Mouse (Mus musculus): ENCODE data around the gene Trp53i11. TPM values are rescaled to one million over a fixed set of nuclear protein-coding genes. Genes with fewer than 3 reads are reported as not detected.

The Trp53i11 gene
- polyA plus RNA-seq, 1 experiment = 54.5 TPM

DNA sequence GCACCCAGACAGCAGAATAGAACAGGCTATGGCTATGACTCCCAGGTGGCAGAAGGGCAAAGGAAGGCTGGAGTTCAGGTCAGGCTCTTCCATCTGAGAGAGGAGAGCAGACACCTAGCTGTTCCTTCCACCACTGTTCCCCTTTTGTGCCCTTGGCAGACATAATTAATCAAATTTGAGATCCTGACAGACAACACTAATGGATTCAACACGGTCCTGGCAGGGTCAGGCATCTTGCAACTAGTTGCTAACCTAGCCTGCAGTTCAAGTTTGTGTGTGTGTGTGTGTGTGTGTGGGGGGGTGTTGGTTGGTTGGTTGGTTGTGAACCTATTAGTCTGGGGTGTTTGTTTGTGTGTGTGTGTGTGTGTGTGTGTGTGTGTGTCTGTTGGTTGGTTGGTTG, 15.4 kb downstream of the Trp53i11 start:
- H3K27ac ChIP-seq (ENCODE audit: insufficient read depth, low read length) = no peak overlapping the region
- no peak for TF ChIP-seq CTCF (IDR thresholded peaks at IDR 0.05; ENCODE audit: borderline replicate concordance, insufficient read depth, low read depth, low read length)
- no peak for TF ChIP-seq POLR2A (IDR thresholded peaks at IDR 0.05; ENCODE audit: borderline replicate concordance, insufficient read depth, low read length)
- peaks cover 18% of the 10 kb centered on the region for H3K4me1 ChIP-seq (ENCODE audit: control insufficient read depth, insufficient read depth, low read length)
- WGBS = 90% methylated on average over 1 of the region's 1 CpGs
- DNase-seq = no peak
- no peak overlapping the region for H3K4me3 ChIP-seq (replicated peaks; ENCODE audit: insufficient read depth, low read depth, low read length)
- H3K27me3 ChIP-seq (ENCODE audit: control insufficient read depth, insufficient read depth, low read length) = no peaks in the 10 kb centered on the region

DNA sequence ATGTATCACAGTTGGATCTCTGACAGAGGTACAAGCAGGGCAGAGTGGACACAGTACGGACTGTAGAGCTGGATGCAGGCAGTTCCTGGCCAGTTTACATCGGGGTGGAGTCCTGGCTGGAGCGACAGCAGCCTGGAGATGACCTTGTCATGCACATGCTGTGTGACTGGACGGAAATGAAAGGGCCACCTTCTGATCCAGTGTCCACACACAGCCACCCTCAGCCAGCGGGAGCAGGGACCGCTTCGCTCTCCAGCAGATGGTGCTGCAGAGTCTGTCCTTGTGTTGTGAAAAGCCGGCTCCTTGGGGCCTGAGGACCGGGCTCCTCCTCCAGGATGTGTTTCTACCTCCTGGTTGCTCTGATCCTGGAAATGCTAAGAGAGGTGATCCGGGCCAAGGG, 16.3 kb downstream of the Trp53i11 start:
- H3K4me3 ChIP-seq (replicated peaks; ENCODE audit: insufficient read depth, low read depth, low read length) = no peak overlapping the region
- WGBS = 4% methylated on average over 10 of the region's 10 CpGs
- peak overlapping the region; percentile 6; the same call in 1 of the 2 replicates for H3K27ac ChIP-seq (ENCODE audit: insufficient read depth, low read length)
- H3K27me3 ChIP-seq (ENCODE audit: control insufficient read depth, insufficient read depth, low read length) = no peaks in the 10 kb centered on the region
- peaks cover 15% of the 10 kb centered on the region for H3K4me1 ChIP-seq (ENCODE audit: control insufficient read depth, insufficient read depth, low read length)
- DNase-seq = peak; percentile 86 to 88
- TF ChIP-seq CTCF (IDR thresholded peaks at IDR 0.05; ENCODE audit: borderline replicate concordance, insufficient read depth, low read depth, low read length) (peak; percentile 95), POLR2A (IDR thresholded peaks at IDR 0.05; ENCODE audit: borderline replicate concordance, insufficient read depth, low read length) (no peak)

DNA sequence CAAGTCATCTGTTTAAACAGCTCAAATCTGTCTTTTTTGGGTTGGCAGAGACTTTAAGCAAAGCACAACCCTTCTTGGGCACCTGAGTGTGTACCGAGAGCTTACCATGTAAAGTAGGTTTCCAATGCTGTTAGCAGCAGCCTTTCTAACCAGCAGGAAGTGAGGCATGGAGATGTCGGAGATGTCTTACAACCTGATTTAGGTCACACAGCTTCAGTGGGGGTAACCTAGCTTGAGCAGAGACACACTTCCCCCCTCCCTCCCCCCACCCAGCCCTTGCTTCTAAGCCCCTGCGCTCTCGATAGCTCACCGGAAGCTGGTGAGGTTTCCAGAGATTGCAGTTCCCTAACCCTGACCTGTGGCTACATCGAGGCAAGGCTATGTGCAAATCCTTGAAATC, 17.2 kb downstream of the Trp53i11 start:
- 89% methylated on average over 6 of the region's 6 CpGs for WGBS
- H3K27ac ChIP-seq (ENCODE audit: insufficient read depth, low read length) = no peak overlapping the region
- peaks cover 14% of the 10 kb centered on the region for H3K4me1 ChIP-seq (ENCODE audit: control insufficient read depth, insufficient read depth, low read length)
- no peak for DNase-seq
- no peaks in the 10 kb centered on the region for H3K27me3 ChIP-seq (ENCODE audit: control insufficient read depth, insufficient read depth, low read length)
- no peak overlapping the region for H3K4me3 ChIP-seq (replicated peaks; ENCODE audit: insufficient read depth, low read depth, low read length)
- TF ChIP-seq CTCF (IDR thresholded peaks at IDR 0.05; ENCODE audit: borderline replicate concordance, insufficient read depth, low read depth, low read length) (no peak), POLR2A (IDR thresholded peaks at IDR 0.05; ENCODE audit: borderline replicate concordance, insufficient read depth, low read length) (no peak)

DNA sequence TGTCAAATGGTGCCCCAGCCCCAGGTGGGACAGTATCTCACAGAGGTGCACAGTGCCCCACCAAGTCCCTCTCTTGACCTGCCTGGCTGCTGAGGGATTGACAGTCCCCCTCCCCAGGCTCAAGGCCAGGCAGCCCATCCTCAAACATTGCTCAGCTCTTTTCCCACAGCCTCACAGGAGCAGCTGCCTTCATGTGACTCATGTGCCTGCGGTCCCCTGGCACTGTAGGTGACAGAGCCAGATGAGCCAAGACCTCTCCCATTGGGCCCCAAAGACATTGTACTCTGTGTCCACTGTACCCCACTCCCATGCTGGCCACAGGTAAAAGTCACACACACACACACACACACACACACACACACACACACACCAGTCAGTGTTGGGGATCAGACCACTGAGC, 18.8 kb downstream of the Trp53i11 start:
- no peak overlapping the region for H3K4me3 ChIP-seq (replicated peaks; ENCODE audit: insufficient read depth, low read depth, low read length)
- DNase-seq = no peak
- no peaks in the 10 kb centered on the region for H3K27me3 ChIP-seq (ENCODE audit: control insufficient read depth, insufficient read depth, low read length)
- H3K27ac ChIP-seq (ENCODE audit: insufficient read depth, low read length) = no peak overlapping the region
- TF ChIP-seq POLR2A (IDR thresholded peaks at IDR 0.05; ENCODE audit: borderline replicate concordance, insufficient read depth, low read length) (no peak), CTCF (IDR thresholded peaks at IDR 0.05; ENCODE audit: borderline replicate concordance, insufficient read depth, low read depth, low read length) (no peak)
- 88% methylated on average over 1 of the region's 1 CpGs for WGBS
- peaks cover 14% of the 10 kb centered on the region for H3K4me1 ChIP-seq (ENCODE audit: control insufficient read depth, insufficient read depth, low read length)

DNA sequence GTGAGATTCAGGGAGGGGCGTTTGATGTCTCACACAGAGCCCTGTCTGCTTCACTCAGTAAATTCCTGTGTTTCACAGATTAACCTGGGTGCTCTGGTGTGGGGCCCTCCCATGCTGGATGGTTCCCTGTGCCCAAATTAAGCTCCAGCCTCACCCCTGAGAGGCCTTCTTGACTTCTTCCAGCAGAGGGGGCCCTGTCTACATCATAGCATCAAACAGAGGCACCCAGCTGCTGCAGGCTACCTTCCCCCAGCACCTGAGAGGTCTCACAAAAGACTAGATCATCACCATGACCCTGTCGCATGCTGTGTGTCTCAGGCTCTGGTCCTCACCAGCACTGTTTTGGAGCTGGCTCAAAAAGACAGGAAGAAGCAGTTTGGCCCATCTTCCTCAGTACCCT, 25.0 kb downstream of the Trp53i11 start:
- TF ChIP-seq CTCF (IDR thresholded peaks at IDR 0.05; ENCODE audit: borderline replicate concordance, insufficient read depth, low read depth, low read length) (peak; percentile 19; the same call in 1 of the 2 replicates), POLR2A (IDR thresholded peaks at IDR 0.05; ENCODE audit: borderline replicate concordance, insufficient read depth, low read length) (no peak)
- Histone ChIP-seq H3K4me3 (replicated peaks; ENCODE audit: insufficient read depth, low read depth, low read length) (no peak overlapping the region), H3K27me3 (ENCODE audit: control insufficient read depth, insufficient read depth, low read length) (no peaks in the 10 kb centered on the region), H3K27ac (ENCODE audit: insufficient read depth, low read length) (no peak overlapping the region), H3K4me1 (ENCODE audit: control insufficient read depth, insufficient read depth, low read length) (peaks cover 33% of the 10 kb centered on the region)
- 94% methylated on average over 2 of the region's 2 CpGs for whole genome bisulfite sequencing
- DNase-seq = no peak

DNA sequence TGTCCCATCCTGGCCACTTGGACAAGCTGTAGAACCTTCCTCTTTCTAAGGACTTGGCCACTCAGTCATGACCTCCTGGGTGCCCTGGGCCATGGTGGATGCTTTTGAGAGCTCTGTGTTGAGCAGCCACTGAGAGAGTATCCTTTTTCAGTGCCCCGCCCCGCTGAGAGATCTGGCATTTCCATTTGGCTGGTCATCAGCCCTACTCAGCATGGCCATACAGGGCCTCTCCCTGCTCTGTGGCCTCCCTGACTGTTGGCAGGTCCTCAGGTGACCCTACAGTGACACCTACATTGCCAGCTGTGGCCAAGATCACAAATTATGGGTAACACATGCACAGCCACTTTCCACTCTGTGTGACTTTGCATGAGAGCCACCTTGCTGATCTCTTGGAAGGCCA, 25.5 kb downstream of the Trp53i11 start:
- Histone ChIP-seq H3K27ac (ENCODE audit: insufficient read depth, low read length) (no peak overlapping the region), H3K4me1 (ENCODE audit: control insufficient read depth, insufficient read depth, low read length) (peaks cover 38% of the 10 kb centered on the region), H3K27me3 (ENCODE audit: control insufficient read depth, insufficient read depth, low read length) (no peaks in the 10 kb centered on the region), H3K4me3 (replicated peaks; ENCODE audit: insufficient read depth, low read depth, low read length) (no peak overlapping the region)
- 84% methylated on average over 2 of the region's 2 CpGs for WGBS
- DNase-seq = no peak
- no peak for TF ChIP-seq CTCF (IDR thresholded peaks at IDR 0.05; ENCODE audit: borderline replicate concordance, insufficient read depth, low read depth, low read length)
- TF ChIP-seq POLR2A (IDR thresholded peaks at IDR 0.05; ENCODE audit: borderline replicate concordance, insufficient read depth, low read length) = no peak

DNA sequence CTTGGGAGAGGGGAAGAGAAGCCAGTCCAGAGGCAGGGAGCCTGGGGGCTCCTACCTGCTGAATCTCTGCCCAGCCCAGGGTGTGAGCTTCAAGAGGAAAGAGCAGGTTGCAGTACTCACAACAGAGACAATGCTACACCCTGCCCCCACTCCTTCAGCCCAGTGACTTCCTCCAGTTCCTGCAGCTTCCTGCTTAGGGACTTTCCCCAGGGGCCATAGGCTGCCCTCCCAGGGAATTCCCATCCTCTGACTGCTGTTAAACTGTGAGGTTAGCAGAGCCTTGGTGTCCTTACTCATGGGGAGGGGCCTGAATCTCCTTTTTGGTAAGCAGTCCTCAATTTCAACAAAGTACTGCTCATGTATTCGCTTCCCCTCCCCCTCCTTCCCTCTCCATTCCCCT, 26.8 kb downstream of the Trp53i11 start:
- 100% methylated on average over 1 of the region's 1 CpGs for WGBS

DNA sequence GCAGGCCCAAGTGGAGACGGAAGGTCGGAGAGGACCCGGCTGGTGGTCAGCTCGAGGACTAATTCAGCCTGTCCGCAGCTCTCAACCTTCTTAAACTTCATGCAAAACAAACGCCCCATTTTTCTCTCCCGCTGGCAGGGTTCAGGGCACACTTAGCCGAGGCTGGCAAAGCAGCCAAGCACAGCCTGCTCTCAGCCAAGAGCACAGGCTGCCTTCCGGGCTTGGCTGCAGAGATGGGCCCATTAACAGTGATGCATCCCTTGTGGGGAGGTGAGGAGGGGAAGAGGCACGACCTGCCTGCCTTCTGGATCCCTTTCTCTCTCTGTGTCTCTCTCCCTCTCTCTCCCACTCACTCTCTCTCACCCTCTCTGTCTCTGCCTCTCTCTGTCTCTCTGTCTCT, 28.4 kb downstream of the Trp53i11 start:
- TF ChIP-seq POLR2A (IDR thresholded peaks at IDR 0.05; ENCODE audit: borderline replicate concordance, insufficient read depth, low read length) = no peak
- no peak for TF ChIP-seq CTCF (IDR thresholded peaks at IDR 0.05; ENCODE audit: borderline replicate concordance, insufficient read depth, low read depth, low read length)
- Histone ChIP-seq H3K27me3 (ENCODE audit: control insufficient read depth, insufficient read depth, low read length) (no peaks in the 10 kb centered on the region), H3K4me3 (replicated peaks; ENCODE audit: insufficient read depth, low read depth, low read length) (no peak overlapping the region), H3K27ac (ENCODE audit: insufficient read depth, low read length) (peak overlapping the region; percentile 88), H3K4me1 (ENCODE audit: control insufficient read depth, insufficient read depth, low read length) (peaks cover 64% of the 10 kb centered on the region)
- DNase-seq = peak; percentile 84 to 94
- WGBS = 17% methylated on average over 10 of the region's 10 CpGs

More for the DNA sequence above, 26.8 kb downstream of the Trp53i11 start:
- DNase-seq = no peak
- H3K4me1 ChIP-seq (ENCODE audit: control insufficient read depth, insufficient read depth, low read length) = peaks cover 50% of the 10 kb centered on the region
- no peak overlapping the region for H3K27ac ChIP-seq (ENCODE audit: insufficient read depth, low read length)
- H3K27me3 ChIP-seq (ENCODE audit: control insufficient read depth, insufficient read depth, low read length) = no peaks in the 10 kb centered on the region
- no peak for TF ChIP-seq CTCF (IDR thresholded peaks at IDR 0.05; ENCODE audit: borderline replicate concordance, insufficient read depth, low read depth, low read length)
- TF ChIP-seq POLR2A (IDR thresholded peaks at IDR 0.05; ENCODE audit: borderline replicate concordance, insufficient read depth, low read length) = no peak
- no peak overlapping the region for H3K4me3 ChIP-seq (replicated peaks; ENCODE audit: insufficient read depth, low read depth, low read length)

Data from cerebellum, adult 2 months (tissue).